Mouse (Mus musculus) layer of hippocampus, adult 8-10 months (tissue): ENCODE results near the gene Glmn. TPM values are rescaled to one million over a fixed set of nuclear protein-coding genes. Genes with fewer than 3 reads are reported as not detected.
A peak's percentile ranks its signal among the peaks of the same experiment; 100 is the strongest.

ENCODE experiments used
- DNase-seq, 2 experiments: peaks; one replicate each; pipeline ENCODE4 v3.0.0; 2022; ENCODE audit warnings: low spot score in 2 of 2
- total RNA-seq, 4 experiments: library from RNA; stranded (reverse); gene quantifications; 2 replicates each; pipeline ENCODE4 v1.2.4; 2022

The Glmn gene
- 10 to 100 TPM; 14.8 to 19.3 (median 16.2) TPM for total RNA-seq

GRCm38 (mm10) chr5:107597301-107598077, at the start of gene Glmn, which contains the start of gene Rpap2:
Glmn (minus strand) TSS chr5:107597888.
Rpap2 (plus strand) TSS chr5:107597373.
- peak; percentile 67 to 81 for DNase-seq

- no peak for DNase-seq
These were observed 48.2 kb upstream of the Glmn start for GRCm38 (mm10) chr5:107645935-107646334.

GRCm38 (mm10) chr5:107644595-107644994, 46.9 kb upstream of the Glmn start:
- DNase-seq = no peak

GRCm38 (mm10) chr5:107638366-107638765, 40.7 kb upstream of the Glmn start:
- DNase-seq = no peak

- DNase-seq = no peak
These were observed 39.4 kb upstream of the Glmn start for GRCm38 (mm10) chr5:107637106-107637505.

GRCm38 (mm10) chr5:107633651-107634050, 36.0 kb upstream of the Glmn start:
- DNase-seq = no peak

- DNase-seq = no peak
These were observed 23.6 kb upstream of the Glmn start for GRCm38 (mm10) chr5:107621327-107621726.

GRCm38 (mm10) chr5:107617986-107618385, 20.3 kb upstream of the Glmn start:
- DNase-seq = no peak

GRCm38 (mm10) chr5:107611224-107611623, 13.5 kb upstream of the Glmn start:
- peak; percentile 28 to 67 for DNase-seq

GRCm38 (mm10) chr5:107598380-107598779, 692 bp upstream of the Glmn start:
- no peak for DNase-seq

- DNase-seq = no peak
These were observed 28.5 kb downstream of the Glmn start for GRCm38 (mm10) chr5:107569148-107569547.

GRCm38 (mm10) chr5:107556969-107557368, 40.7 kb downstream of the Glmn start:
- no peak for DNase-seq

GRCm38 (mm10) chr5:107554336-107554735, 43.4 kb downstream of the Glmn start:
- no peak for DNase-seq

- no peak for DNase-seq
These were observed 49.2 kb downstream of the Glmn start for GRCm38 (mm10) chr5:107548444-107548843.

- no peak for DNase-seq
These were observed 49.7 kb downstream of the Glmn start for GRCm38 (mm10) chr5:107547955-107548354.

- DNase-seq = no peak
These were observed 51.8 kb downstream of the Glmn start for GRCm38 (mm10) chr5:107545927-107546326.

- DNase-seq = no peak
These were observed 56.0 kb downstream of the Glmn start for GRCm38 (mm10) chr5:107541696-107542095.

GRCm38 (mm10) chr5:107534581-107534980, 63.1 kb downstream of the Glmn start, which contains the start of gene 1700028K03Rik:
1700028K03Rik (plus strand) TSS chr5:107534709.
- DNase-seq = no peak

- DNase-seq = no peak
These were observed 64.1 kb downstream of the Glmn start for GRCm38 (mm10) chr5:107533590-107533989.

- no peak for DNase-seq
These were observed 68.8 kb downstream of the Glmn start for GRCm38 (mm10) chr5:107528856-107529255.

- no peak for DNase-seq
These were observed 73.4 kb downstream of the Glmn start for GRCm38 (mm10) chr5:107524281-107524680.

- DNase-seq = no peak
These were observed 75.8 kb downstream of the Glmn start for GRCm38 (mm10) chr5:107521897-107522296.

GRCm38 (mm10) chr5:107521386-107521785, 76.3 kb downstream of the Glmn start:
- DNase-seq = no peak
